Mouse (Mus musculus) ES-Bruce4 (cell line): ENCODE results near the gene Usp48.

Experiments
- CTCF ChIP-seq: IDR thresholded peaks from one replicate; pipeline ENCODE4 v1.8.1; 2011; ENCODE audit warnings: low read depth, low read length
- EP300 ChIP-seq: IDR thresholded peaks from 2 replicates; pipeline ENCODE4 v1.6.1; 2011; ENCODE audit warnings: low read depth, low read length; ENCODE audit not compliant: insufficient read depth
- POLR2A ChIP-seq: IDR thresholded peaks from one replicate; pipeline ENCODE4 v1.8.1; 2011; ENCODE audit warnings: low read length; ENCODE audit not compliant: insufficient read depth

GRCm38 (mm10) chr4:137675566-137675965, 82.0 kb downstream of the Usp48 start:
- TF ChIP-seq CTCF: no peak
- TF ChIP-seq POLR2A: no peak
- no peak for TF ChIP-seq EP300
